Mouse (Mus musculus): ENCODE measurements around the gene Pld4.

GRCm38 (mm10) chr12:112735896-112736635, 24.4 kb upstream of the Pld4 start:
- TF ChIP-seq CTCF (IDR thresholded peaks at IDR 0.05; ENCODE audit: low read depth), result no peak
- no peak for TF ChIP-seq EP300 (IDR thresholded peaks at IDR 0.05; ENCODE audit: low read depth)
